Mouse (Mus musculus): Measurements from ENCODE around the gene Cldn7. TPM values are rescaled to one million over a fixed set of nuclear protein-coding genes. Genes with fewer than 3 reads are reported as not detected.
A peak's percentile ranks its signal among the peaks of the same experiment; 100 is the strongest.

The Cldn7 gene
- total and polyA plus RNA-seq, 3 experiments: 0.31 to 0.36 TPM; not detected in 1

DNA sequence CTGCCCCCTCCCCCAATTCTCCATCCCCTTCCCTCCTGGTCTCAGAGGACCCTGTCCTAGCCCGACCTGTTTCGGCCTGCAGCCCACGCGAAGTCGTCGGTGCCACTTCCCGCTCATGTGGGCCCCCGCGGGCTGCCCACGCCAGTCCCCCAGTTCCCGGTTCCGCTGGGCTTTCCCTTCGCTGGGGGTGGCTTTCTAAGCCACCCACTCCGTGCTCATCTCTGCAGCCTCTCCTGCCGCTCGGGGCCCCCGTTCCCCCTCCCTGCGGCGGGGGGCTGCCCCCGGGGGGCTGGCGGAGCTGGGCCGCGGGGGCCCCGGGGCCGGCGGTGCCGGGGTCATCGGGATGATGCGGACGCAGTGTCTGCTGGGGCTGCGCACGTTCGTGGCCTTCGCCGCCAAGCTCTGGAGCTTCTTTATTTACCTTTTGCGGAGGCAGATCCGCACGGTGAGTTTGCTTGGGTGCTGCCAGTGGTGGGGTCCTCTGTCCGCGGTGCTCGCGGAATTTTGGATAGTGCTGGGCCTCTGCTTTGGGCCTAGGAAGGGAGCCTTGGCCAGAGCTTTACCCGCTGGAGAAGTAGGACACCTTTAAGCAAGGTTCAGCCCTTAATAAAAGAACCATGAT lies 16.7 kb downstream of the Cldn7 start, which contains the start of gene Ctdnep1:
Gene Ctdnep1, plus strand, starts transcription at position 16 of the 622 bp plus-strand sequence.
- Histone ChIP-seq H3K36me3 (ENCODE audit: control insufficient read depth in 1 of 2, insufficient read depth in 2 of 2, low read length in 2 of 2) (peaks cover 2 to 24% of the 10 kb centered on the region in 2 experiments; a peak in 3 of 4 replicates), H3K27ac (ENCODE audit: control insufficient read depth, low read depth, low read length) (peak within 1 kb of the TSS; percentile 90), H3K79me2 (ENCODE audit: control insufficient read depth, insufficient read depth, low read length, poor library complexity) (peaks cover 45% of the 10 kb centered on the region), H3K27me3 (ENCODE audit: control insufficient read depth in 1 of 2, insufficient read depth in 2 of 2, low read length in 2 of 2) (no peaks in the 10 kb centered on the region), H3K4me1 (ENCODE audit: control insufficient read depth in 1 of 2, insufficient read depth in 2 of 2, low read length in 2 of 2) (peaks cover 6 to 17% of the 10 kb centered on the region in 2 experiments), H3K4me3 (ENCODE audit: control insufficient read depth in 1 of 2, insufficient read depth in 1 of 2, low read depth in 2 of 2, low read length in 2 of 2) (peak within 1 kb of the TSS; percentile 96 to 98), H3K9me3 (replicated peaks; ENCODE audit: insufficient read depth, low read length) (no peaks in the 10 kb centered on the region), H3K9ac (ENCODE audit: control insufficient read depth, low read depth, low read length, poor library complexity, severe bottlenecking) (peak within 1 kb of the TSS; percentile 99)
- DNase-seq (ENCODE audit: low read depth, low spot score): peak; percentile 62
- TF ChIP-seq MEF2A (IDR thresholded peaks at IDR 0.05; ENCODE audit: extremely low read depth, insufficient replicate concordance, low read depth, low read length, poor library complexity, severe bottlenecking) (no peak), TCF12 (IDR thresholded peaks at IDR 0.05; ENCODE audit: low read depth, low read length) (no peak), CHD2 (IDR thresholded peaks at IDR 0.05; ENCODE audit: low read length) (peak; percentile 46), EP300 (IDR thresholded peaks at IDR 0.05; ENCODE audit: low read depth in 1 of 2, low read length in 2 of 2) (no peak; a peak in 1 of 4 replicates), CTCF (IDR thresholded peaks at IDR 0.05 in 2 of 3, conservative IDR thresholded peaks at IDR 0.05 in 1 of 3; ENCODE audit: control insufficient read depth in 1 of 3, insufficient read depth in 1 of 3, low read depth in 2 of 3, low read length in 3 of 3, poor library complexity in 1 of 3, severe bottlenecking in 1 of 3) (0 out of 6 replicates have a peak, but pooled peaks of 1 of the 3 experiments have one; percentile 2), SIN3A (IDR thresholded peaks at IDR 0.05; ENCODE audit: low read length) (peak; percentile 54), POLR2A (IDR thresholded peaks at IDR 0.05; ENCODE audit: control insufficient read depth in 1 of 2, insufficient read depth in 1 of 2, low read depth in 1 of 2, low read length in 2 of 2, poor library complexity in 1 of 2) (peak in 1 of 2 experiments; percentile 49; a peak in 2 of 4 replicates), MAZ (IDR thresholded peaks at IDR 0.05; ENCODE audit: low read depth, low read length) (peak; percentile 73), POLR2AphosphoS2 (IDR thresholded peaks at IDR 0.05; ENCODE audit: low read length) (no peak), ZMIZ1 (IDR thresholded peaks at IDR 0.05; ENCODE audit: low read depth, low read length) (peak; percentile 22; the same call in 1 of the 2 replicates), ZC3H11A (IDR thresholded peaks at IDR 0.05; ENCODE audit: low read depth, low read length) (no peak), GATA1 (IDR thresholded peaks at IDR 0.05; ENCODE audit: low read depth, low read length) (no peak), TAL1 (IDR thresholded peaks at IDR 0.05; ENCODE audit: low read length) (no peak), CHD1 (IDR thresholded peaks at IDR 0.05; ENCODE audit: low read depth, low read length) (peak; percentile 81), MYC (IDR thresholded peaks at IDR 0.05; ENCODE audit: low read depth, low read length) (no peak), ETS1 (IDR thresholded peaks at IDR 0.05; ENCODE audit: low read depth, low read length) (no peak), HCFC1 (IDR thresholded peaks at IDR 0.05; ENCODE audit: low read depth, low read length) (peak; percentile 41; the same call in 1 of the 2 replicates), MXI1 (IDR thresholded peaks at IDR 0.05; ENCODE audit: low read depth, low read length) (peak; percentile 71), BHLHE40 (IDR thresholded peaks at IDR 0.05; ENCODE audit: borderline replicate concordance, low read depth, low read length) (peak; percentile 11; the same call in 1 of the 2 replicates), NELFE (IDR thresholded peaks at IDR 0.05; ENCODE audit: low read depth, low read length) (0 out of 2 replicates have a peak, but pooled peaks have one; percentile 3), RAD21 (IDR thresholded peaks at IDR 0.05; ENCODE audit: low read depth, low read length) (no peak), GABPA (IDR thresholded peaks at IDR 0.05; ENCODE audit: low read depth, low read length) (no peak), ELF1 (IDR thresholded peaks at IDR 0.05; ENCODE audit: low read depth, low read length) (no peak)
